Mouse (Mus musculus) A20 (cell line): ENCODE measurements at regions not wholly inside any gene's neighbourhood (a gene's known extent, or its start where the extent isn't known, plus 50 kb on each side); places are given as distances from the start of the nearest gene placed in this dataset.
A peak's percentile ranks its signal among the peaks of the same experiment; 100 is the strongest.

Experiments
- DNase-seq: peaks from one replicate; pipeline ENCODE4 v3.0.0-alpha.2; 2011; ENCODE audit warnings: low read depth, low spot score

DNA sequence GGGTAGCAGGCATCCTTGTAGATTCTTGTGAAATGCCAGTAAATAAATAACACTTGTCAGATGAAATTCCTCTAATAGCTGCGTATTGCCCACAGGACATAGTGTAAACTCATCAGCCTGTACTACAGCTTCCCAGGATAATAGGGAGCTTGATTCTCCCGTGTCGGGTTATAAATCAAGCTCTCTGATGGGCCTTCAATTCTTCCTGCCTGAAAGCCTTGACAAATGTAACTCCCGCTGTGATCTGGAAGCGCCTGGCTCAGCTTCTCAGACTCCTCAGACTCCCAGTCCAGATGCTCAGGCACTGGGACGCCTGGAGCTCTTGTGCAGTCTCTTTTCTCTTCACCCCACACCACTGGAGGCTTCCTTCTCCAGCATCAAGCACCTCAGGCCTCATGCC lies 151.3 kb downstream of the Fam76b start:
- DNase-seq, result no peak

DNA sequence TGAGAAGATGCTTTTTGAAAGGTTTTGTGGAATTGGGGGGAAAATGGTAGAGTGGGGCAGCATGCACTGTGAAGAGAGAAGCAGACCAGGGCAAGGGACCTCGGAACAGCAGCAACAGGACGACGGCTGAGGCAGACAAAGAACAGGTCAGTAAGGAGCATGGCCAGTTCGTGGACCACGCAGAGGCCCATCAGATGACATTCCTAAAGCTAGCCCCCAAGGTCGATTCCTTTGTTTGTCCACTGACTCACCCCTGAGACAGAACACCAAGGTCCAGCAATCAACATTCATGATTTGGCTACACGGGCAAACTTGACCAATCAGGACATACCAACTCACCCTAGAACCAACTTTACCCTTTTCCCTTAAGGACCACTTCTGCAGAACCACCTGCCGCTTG lies 160.0 kb downstream of the Fam76b start:
- DNase-seq, result no peak

DNA sequence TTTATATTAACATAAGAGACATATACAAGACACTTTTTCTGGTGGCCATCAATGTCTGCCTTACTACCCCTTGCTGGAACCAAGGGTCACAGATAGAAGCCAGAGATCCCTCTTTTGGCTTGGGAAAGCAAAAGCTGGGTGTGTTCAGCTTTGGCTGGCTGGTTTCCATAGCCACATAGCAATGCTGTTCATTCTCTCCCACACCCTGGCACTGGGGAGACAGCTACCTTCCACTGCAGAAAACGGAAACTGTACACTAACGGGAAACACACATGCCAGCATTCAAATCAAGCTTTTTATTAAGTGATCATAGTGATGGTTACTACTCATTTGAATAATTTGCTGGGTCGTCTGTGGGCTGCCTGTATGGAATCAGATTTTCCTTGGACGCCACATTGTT lies 161.4 kb downstream of the Fam76b start:
- no peak for DNase-seq

DNA sequence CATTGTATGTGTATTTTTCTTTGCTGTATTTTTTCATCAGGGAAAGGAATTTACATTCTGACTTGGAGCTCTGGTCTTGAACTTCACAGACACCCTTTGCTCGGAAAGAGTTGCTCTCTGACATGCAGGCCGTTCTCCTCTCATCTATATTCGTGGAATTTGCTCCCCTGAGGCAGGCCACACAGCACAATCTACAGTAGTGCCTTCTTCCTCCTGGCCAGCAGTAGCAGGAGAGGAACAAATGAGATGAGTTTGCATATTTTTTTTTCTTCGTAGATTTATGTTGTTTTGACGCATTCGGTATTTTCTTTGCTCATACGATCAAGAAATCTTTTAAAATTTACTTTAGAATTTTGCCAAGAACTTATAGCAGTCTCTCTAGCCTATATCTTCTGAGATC lies 163.4 kb downstream of the Fam76b start:
- no peak for DNase-seq

DNA sequence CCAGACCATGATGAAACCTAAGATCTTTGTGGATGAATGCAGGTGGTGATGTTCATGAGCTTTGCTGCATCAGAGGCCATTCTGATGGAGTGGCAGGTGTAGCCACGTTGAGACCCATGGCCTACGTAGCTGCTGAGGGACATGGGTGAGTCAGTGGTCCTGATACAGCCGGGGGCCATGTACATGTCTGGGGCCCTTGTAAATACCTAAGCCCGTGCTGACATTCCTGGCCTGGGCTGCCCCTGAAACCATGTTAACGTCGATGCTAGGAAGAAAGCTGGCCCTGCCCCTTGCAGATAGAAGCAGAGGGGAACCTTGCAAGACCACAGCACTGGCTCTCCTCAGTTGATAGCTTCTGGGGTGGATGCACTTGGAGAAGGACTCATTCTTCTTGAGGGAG lies 165.2 kb downstream of the Fam76b start:
- no peak for DNase-seq

DNA sequence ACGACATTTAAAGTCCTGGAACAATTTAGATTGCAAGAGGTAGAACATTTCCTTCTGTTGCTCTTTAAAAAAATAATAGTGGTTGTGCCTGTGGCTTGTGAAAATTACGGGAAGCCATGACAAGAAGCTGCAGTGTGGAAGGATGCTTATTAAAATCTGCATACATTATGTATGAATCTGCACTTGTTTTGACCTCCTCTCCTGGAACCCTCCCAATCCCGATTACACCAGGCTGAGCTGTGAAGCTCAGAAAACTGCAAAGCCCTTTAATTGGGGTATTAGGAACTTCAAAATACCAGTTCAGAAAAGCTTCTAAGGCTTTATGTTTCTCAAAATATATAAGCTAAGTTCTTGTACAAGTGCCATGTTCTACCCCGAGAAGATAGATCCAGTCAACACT lies 171.8 kb downstream of the Fam76b start:
- DNase-seq, result no peak

DNA sequence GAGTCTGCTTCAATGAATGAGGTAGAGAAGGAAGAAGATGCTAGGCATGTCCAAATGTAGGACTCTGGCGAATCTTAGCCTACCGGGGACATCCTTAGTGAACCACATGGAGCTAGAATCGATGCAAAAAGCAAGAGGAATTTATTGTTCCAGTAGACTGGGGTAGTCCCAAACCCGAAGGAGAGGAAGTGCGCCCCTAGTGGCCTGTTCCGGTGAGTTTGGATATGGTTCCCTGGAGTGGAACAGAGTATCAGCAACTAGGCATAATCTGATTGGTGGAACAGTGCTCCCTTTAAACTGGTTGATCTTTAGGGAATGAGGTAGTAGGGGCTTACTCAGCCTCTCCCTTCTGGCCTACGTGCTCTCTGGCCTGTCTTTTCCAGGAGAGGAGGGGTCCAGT lies 174.0 kb downstream of the Fam76b start:
- peak; percentile 48 for DNase-seq

DNA sequence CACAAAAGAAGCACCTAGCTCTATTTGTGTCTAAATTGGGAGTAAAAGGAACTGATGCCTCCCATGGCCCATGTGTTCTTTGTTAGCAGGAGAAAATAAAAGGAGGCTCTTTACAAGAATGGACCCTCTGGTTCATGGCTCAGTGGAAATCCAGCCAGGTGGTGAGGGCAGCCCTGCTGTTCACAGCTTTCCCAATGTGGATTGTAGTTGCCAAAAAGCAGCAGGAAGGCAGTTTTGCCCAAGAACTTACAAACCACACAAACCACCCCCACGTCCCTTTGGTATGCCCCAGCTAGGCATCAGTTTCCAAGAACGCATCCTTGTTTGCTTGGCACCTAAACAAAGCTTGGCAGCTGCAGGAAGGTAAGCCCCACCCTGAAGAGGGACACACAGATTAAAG lies 174.7 kb downstream of the Fam76b start:
- no peak for DNase-seq

DNA sequence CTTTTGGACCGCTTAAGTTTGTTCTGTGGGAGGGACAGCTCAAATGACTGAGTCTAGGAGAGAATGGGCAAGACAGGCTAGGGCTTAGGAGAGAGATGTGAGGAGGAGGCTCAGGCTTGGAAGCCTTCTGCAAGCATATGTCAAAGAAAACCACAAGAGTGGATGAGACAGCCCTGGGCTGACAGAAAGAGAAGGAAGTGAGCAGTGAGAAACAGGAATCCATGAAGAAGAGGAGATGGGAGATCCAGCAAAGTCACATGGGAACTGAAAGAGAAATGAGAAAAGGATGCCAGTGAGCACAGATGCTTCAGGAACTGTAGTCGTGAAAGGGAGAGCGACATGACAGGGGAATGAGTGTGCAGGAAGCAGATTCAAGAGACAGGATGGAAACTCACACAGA lies 175.6 kb downstream of the Fam76b start:
- no peak for DNase-seq

DNA sequence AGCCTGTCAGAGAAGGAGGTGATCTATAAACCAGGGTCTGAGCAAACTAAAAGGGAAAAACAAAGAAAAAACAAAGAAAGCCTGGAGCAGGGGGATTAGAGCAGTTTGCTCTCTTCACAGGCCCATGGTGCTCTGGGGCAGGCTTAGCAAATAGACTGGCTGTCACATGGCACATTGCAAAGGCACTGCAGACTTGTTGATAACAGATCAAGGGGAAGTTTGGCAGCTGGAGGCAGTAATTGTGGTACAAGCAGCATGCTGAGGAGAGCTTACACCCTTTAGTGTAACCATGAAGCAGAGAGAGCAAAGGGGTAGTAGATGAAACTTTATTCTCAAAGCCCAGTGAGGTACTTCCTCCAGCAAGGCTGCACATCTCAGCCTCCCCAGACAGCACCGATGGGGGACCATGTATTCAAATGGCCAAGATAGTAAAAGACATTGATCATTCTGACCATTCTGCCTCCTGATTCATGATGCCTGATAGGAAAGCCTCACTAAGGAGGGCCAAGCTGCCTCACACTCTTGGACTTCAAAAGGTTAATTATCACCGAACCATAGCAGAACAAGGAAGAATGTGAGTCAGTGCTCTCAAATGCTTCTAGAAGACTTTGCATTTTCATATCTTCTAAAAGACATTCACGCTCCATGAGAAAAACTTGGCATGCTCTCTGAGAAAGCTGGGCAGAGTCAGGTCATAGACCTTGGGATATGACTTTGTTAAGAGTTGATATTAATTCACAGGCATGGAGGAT lies 178.9 kb downstream of the Fam76b start:
- DNase-seq, result no peak

DNA sequence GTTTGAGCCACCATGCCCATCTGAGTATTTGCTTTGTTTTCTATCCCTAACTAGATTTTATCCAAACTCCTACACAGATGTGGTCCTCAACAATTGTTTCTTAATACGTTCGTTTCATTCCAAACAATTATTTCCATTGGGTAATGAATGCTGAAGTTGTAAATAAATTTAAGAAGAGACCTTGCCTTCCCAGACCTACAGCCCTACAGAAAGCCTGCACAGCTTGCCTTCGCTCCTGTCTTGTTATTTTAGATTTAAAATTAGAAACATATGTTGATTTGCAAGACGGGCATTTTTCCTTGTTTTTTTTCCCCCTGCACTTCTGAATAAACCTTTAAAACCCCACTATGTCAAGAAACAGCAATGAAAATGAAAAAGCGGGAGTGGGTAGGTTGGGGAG lies 181.9 kb downstream of the Fam76b start:
- DNase-seq, result no peak

DNA sequence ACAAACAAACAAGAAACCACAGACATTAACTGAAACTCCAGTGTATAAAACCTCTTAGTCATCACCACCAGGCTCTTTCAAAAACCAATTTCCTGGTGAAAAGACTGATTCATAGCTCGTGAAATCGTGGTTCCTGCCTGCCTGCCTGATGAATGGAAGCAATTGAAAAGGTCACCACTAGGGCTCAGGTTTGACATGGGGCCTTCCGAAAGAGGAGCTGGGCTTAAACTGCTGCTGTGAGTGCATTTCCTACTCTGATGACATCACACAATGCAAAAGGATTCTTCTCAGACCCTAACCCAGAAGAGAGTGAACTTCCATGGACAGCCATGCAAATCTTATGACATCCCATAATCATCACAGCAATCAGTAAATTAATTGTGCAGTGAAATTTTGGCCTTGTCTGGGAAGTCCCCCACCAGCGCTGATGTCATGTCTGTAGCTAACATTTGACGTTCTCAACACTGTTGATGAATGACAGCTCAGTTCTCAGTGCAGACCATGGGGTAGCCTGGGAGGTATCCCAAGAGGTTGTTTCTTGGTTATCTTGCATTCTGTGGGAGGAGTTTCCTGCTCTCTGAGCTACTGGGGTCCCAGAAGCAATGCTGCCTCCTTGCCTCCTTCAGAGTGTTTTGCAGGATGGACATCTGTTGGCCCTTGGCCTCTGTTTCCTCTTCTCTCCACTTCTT lies 182.9 kb downstream of the Fam76b start:
- DNase-seq, result no peak

DNA sequence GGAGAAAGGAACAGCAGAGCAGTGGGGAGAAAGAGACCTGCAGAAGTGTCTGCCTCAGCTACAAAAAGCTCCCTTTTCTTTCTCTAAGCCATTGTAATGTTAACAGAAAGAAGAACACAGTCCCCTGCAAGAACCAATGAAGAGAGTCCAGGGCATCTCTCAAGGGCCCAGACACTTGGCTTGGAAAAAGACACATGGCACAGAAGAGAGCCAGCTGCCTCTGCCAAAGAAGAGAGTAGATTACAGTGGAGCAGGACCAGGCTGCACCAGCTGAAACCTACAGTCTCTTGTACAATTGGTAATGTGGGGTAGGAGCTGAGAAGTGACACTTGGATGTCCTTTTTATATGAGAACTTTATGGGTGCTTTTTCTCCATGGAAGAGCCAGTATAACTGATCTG lies 196.7 kb downstream of the Fam76b start:
- DNase-seq, result no peak

DNA sequence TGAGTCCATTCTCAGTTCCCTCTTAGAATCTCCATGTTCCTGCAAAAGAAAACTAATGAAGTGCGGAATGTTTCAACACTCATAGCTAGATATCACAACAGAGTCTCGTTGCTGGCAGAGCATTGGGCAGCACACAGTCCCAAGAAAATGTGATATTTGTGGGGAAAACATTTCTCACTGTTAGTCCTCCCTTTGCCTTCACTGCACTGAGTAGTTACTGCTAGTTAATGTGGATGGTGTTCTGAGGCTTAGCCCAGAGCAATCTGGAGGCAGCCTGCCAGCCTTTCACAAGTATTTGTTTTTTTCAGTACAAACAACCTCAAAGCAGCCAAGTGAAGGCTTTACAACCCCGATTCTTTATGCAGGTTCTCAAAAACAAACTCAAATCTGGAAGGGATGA lies 197.2 kb downstream of the Fam76b start:
- no peak for DNase-seq

DNA sequence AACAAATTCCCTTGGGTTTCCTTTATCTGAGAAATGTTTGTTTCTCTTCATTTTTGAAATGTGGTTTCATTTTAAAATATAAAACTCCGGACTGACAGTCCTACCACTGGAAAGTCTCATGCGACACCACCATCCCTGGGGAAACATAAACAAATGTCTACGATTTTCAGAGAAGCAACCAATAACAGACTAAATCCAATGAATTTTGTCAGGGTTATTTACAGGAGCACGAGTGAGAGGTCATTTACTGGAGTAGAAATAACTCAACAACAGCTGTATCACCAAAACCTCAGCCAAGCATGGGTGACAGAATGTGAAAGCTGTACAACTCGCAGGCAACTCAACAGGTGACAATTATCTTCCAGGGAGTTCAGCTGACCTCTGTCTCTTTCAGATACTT lies 200.5 kb downstream of the Fam76b start:
- DNase-seq, result no peak

DNA sequence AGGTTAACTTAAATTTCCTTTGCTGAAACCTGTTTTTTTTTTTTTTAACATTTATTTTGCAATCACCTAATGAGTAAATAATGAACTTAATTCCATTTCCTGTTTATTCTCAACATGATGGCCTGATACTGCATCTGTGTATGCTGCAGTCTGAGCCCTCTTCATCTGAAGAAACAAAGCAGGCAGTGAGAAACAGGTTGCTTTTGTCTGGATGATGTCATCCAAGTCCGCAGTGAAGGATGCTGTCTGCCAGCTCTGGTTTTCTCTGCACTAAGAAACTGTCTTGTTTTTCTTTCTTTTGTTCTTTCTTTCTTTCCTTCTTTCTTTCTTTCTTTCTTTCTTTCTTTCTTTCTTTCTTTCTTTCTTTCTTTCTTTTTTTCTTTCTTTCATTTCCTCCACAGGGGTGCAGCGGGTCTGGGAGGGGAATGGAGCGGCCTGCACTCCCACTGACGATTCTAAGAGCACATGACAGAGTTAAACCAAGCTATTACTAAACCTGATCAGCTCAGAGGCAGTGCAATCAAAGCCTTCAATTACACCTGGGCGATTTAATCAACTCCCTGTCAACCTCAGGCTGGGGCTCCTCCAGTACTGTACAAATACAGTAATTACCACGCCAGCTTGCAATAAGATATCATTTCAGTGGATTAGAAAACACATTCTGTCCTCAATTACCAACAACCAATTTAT lies 204.0 kb downstream of the Fam76b start:
- DNase-seq, result no peak

DNA sequence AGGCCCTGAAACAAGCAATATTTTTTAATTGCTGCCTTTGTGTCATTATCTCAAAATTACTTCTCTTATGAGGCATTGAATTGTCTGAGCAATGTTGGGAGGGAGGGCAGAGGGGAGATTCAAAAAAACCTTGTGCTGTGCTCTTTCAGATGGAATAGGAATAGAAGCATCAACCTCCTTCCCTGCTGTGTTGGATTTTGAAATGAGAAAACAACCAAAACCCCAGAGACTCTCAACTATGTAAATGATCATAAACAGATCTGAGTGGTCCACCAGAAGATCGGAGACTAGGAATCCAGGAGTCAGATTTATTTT lies 204.5 kb downstream of the Fam76b start:
- no peak for DNase-seq

DNA sequence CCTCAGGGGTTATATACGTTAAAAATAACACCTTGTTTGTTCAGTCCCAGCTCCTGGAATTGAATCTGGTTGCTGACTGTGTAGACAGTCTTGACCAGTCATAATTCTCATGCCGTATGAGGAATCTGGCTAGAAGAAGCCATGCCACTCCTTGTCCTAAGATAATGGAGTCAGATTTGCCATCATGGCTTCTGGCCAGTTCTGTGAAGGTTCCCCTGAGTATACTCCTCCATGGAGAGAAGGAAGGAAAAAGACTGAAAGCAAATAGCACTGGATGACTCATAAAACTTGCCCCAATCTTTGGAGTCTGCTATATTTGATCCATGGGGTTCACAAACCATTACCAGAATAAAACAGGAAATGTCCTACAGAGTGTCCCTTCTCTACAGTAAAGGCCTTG lies 208.0 kb downstream of the Fam76b start:
- no peak for DNase-seq

DNA sequence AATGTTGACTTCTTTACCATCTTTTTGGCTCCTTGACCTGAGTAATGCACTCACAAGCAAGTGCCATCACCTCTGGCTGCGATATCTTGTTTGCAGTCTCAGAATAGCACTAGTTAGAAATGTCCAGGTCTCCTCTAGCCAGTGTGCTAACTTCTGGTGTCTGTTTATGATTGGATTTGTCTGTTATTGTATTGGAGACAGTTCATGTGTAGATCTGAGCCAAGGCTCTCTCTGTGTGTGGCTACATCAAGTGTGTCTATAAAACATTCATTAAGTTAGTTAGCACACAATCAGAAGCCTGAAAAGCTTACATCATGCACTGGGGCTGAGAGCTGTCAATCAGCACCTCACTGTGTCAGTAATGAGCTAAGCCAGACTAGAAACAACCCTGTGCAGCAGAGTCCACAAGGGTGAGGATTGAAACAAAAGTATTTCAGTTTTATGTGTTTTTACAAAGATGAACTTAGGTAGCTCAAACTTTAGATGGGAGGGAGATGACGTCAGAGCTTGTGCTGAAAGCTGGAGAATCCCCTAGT lies 214.5 kb downstream of the Fam76b start:
- DNase-seq, result no peak

DNA sequence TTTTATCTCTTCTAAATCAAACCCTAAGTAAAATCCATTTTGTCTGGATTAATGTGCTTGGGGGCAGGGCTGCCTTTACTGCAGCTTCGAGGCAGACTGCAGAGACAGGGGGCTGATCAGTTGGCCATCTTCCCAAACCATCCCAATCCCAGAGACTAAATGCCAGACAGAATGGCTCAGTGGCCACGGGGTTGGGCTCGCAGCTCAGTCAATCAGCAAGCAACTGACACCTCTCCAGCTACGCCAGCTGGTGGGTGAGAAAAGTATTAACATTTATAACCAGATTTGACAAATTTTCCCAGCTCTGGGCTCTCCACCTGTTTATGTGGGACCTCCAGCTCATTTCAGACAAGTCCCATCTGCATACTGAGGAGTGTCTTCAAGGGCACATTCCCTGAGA lies 220.7 kb downstream of the Fam76b start:
- no peak for DNase-seq

DNA sequence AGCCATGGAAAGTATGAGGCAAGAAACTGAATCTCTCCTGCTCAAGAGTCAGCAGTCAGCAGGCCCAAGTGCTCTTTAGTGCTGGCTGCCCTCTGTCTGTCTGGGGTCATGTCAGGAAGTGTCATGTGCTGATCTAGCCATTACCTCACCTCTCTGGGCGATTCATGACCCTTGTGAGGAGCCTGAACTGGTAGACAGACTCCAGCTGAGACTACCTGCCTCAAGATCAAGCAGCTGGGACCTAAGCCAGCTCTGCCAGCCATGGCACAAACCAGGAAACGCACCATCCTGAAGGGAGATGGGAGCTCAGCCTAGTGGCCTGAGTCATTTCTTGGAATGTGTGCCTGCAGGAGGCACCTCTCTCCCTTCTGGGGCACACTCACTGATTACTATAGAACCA lies 221.2 kb upstream of the Sesn3 start:
- no peak for DNase-seq

DNA sequence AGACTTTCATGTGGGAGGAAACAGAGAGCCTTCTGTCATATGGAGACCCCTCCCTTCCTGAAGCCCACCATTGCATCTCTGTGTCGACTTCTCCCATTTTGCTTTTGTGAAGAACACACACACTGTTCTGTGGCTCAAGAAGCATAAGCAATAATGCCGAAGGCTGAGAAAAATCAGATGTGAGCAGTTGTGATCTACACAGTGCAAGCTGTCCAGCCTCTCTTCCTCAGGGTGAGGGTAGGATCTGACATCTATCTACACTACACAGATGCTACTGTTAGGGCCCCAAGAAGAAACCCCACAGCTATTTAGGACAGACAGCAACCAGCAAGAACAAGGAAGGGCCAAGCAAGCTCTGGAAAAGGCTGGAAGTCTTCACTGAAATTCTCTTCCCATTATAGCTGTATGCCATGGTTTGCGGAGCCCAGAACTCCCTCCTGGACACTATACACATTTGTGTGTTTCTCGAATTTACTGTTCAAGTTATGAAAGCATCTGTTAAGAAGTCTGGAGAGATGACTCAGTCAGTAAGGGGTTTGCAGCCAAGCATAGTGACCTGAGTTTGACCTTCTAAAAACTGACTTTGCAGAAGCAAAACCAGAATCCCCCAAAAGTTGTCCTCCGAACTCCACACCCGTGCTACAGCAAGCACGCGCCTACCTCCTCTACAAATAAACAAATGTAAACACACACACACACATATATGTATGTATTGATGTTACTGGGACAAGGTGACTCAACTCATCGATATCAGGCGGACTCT lies 218.3 kb upstream of the Sesn3 start:
- DNase-seq, result peak; percentile 74
